Mouse (Mus musculus): ENCODE measurements around the gene Chchd4. TPM values are rescaled to one million over a fixed set of nuclear protein-coding genes. Genes with fewer than 3 reads are reported as not detected.

Chchd4 gene
- polyA plus RNA-seq, 1 experiment from 2014 or later = 42.5 TPM

- Histone ChIP-seq H3K27me3 (ENCODE audit: insufficient read depth, poor library complexity, severe bottlenecking) (no peaks in the 10 kb centered on the region), H3K9me3 (no peaks in the 10 kb centered on the region), H3K4me3 (no peak overlapping the region), H3K4me1 (peaks cover 3% of the 10 kb centered on the region), H3K27ac (no peak overlapping the region), H3K36me3 (peaks cover 67% of the 10 kb centered on the region)
- no peak for DNase-seq (ENCODE audit: low spot score)
- WGBS = 86% methylated on average over 1 of the region's 1 CpGs
These were observed 6.2 kb downstream of the Chchd4 start for GRCm38 (mm10) chr6:91467106-91467505.

- DNase-seq (ENCODE audit: low spot score) = no peak
- H3K9me3 ChIP-seq = no peaks in the 10 kb centered on the region
- H3K27me3 ChIP-seq (ENCODE audit: insufficient read depth, poor library complexity, severe bottlenecking) = no peaks in the 10 kb centered on the region
- no peaks in the 10 kb centered on the region for H3K4me1 ChIP-seq
- peaks cover 67% of the 10 kb centered on the region for H3K36me3 ChIP-seq
- no peak overlapping the region for H3K27ac ChIP-seq
- 85% methylated on average over 2 of the region's 2 CpGs for WGBS
- no peak overlapping the region for H3K4me3 ChIP-seq
These were observed 7.6 kb downstream of the Chchd4 start for GRCm38 (mm10) chr6:91465756-91466155.

- Histone ChIP-seq H3K27me3 (ENCODE audit: insufficient read depth, poor library complexity, severe bottlenecking) (no peaks in the 10 kb centered on the region), H3K36me3 (peaks cover 18% of the 10 kb centered on the region), H3K27ac (no peak overlapping the region), H3K9me3 (no peaks in the 10 kb centered on the region), H3K4me1 (no peaks in the 10 kb centered on the region), H3K4me3 (no peak overlapping the region)
- WGBS = 84% methylated on average over 1 of the region's 1 CpGs
- no peak for DNase-seq (ENCODE audit: low spot score)
These were observed 13.9 kb downstream of the Chchd4 start for GRCm38 (mm10) chr6:91459471-91459870.

GRCm38 (mm10) chr6:91454546-91454945, 18.8 kb downstream of the Chchd4 start:
- Histone ChIP-seq H3K4me1 (no peaks in the 10 kb centered on the region), H3K27ac (no peak overlapping the region), H3K9me3 (no peaks in the 10 kb centered on the region), H3K27me3 (ENCODE audit: insufficient read depth, poor library complexity, severe bottlenecking) (no peaks in the 10 kb centered on the region; the same call in 1 of the 2 replicates), H3K4me3 (no peak overlapping the region), H3K36me3 (no peaks in the 10 kb centered on the region)
- 19% methylated on average over 5 of the region's 5 CpGs for WGBS
- DNase-seq (ENCODE audit: low spot score) = no peak

GRCm38 (mm10) chr6:91452056-91452455, 21.3 kb downstream of the Chchd4 start:
- no peaks in the 10 kb centered on the region for H3K4me1 ChIP-seq
- WGBS = 62% methylated on average over 1 of the region's 1 CpGs
- no peak overlapping the region for H3K4me3 ChIP-seq
- no peak for DNase-seq (ENCODE audit: low spot score)
- H3K27me3 ChIP-seq (ENCODE audit: insufficient read depth, poor library complexity, severe bottlenecking) = no peaks in the 10 kb centered on the region; the same call in 1 of the 2 replicates
- H3K36me3 ChIP-seq = no peaks in the 10 kb centered on the region
- no peaks in the 10 kb centered on the region for H3K9me3 ChIP-seq
- H3K27ac ChIP-seq = no peak overlapping the region

- 52% methylated on average over 3 of the region's 3 CpGs for WGBS
These were observed 23.7 kb downstream of the Chchd4 start for GRCm38 (mm10) chr6:91449472-91450225.

GRCm38 (mm10) chr6:91445316-91445715, 28.0 kb downstream of the Chchd4 start:
- Histone ChIP-seq H3K27ac (no peak overlapping the region), H3K36me3 (no peaks in the 10 kb centered on the region), H3K9me3 (no peaks in the 10 kb centered on the region), H3K4me1 (peaks cover 7% of the 10 kb centered on the region), H3K4me3 (no peak overlapping the region), H3K27me3 (ENCODE audit: insufficient read depth, poor library complexity, severe bottlenecking) (peaks cover 5% of the 10 kb centered on the region; the same call in 1 of the 2 replicates)
- no peak for DNase-seq (ENCODE audit: low spot score)
- WGBS = 69% methylated on average over 3 of the region's 3 CpGs

More at GRCm38 (mm10) chr6:91449472-91450225, 23.7 kb downstream of the Chchd4 start:
- Histone ChIP-seq H3K36me3 (no peaks in the 10 kb centered on the region), H3K9me3 (no peaks in the 10 kb centered on the region), H3K4me1 (no peaks in the 10 kb centered on the region), H3K27me3 (ENCODE audit: insufficient read depth, poor library complexity, severe bottlenecking) (peaks cover 5% of the 10 kb centered on the region; the same call in 1 of the 2 replicates), H3K4me3 (no peak overlapping the region), H3K27ac (no peak overlapping the region)
- no peak for DNase-seq (ENCODE audit: low spot score)

- Histone ChIP-seq H3K4me1 (peaks cover 7% of the 10 kb centered on the region), H3K27me3 (ENCODE audit: insufficient read depth, poor library complexity, severe bottlenecking) (peaks cover 17% of the 10 kb centered on the region), H3K4me3 (peak overlapping the region; percentile 76), H3K36me3 (no peaks in the 10 kb centered on the region), H3K9me3 (no peaks in the 10 kb centered on the region), H3K27ac (peak overlapping the region; percentile 87)
- no peak for DNase-seq (ENCODE audit: low spot score)
- 2% methylated on average over 19 of the region's 19 CpGs for WGBS
These were observed 32.1 kb downstream of the Chchd4 start for GRCm38 (mm10) chr6:91441145-91441662.

GRCm38 (mm10) chr6:91440474-91441144, 32.7 kb downstream of the Chchd4 start:
- H3K27me3 ChIP-seq (ENCODE audit: insufficient read depth, poor library complexity, severe bottlenecking) = peaks cover 14% of the 10 kb centered on the region
- peak overlapping the region; percentile 87 for H3K27ac ChIP-seq
- no peaks in the 10 kb centered on the region for H3K36me3 ChIP-seq
- H3K9me3 ChIP-seq = no peaks in the 10 kb centered on the region
- DNase-seq (ENCODE audit: low spot score) = peak; percentile 97
- peaks cover 7% of the 10 kb centered on the region for H3K4me1 ChIP-seq
- H3K4me3 ChIP-seq = peak overlapping the region; percentile 76
- WGBS = 2% methylated on average over 30 of the region's 30 CpGs

- Histone ChIP-seq H3K27me3 (ENCODE audit: insufficient read depth, poor library complexity, severe bottlenecking) (peaks cover 22% of the 10 kb centered on the region), H3K4me1 (no peaks in the 10 kb centered on the region), H3K4me3 (no peak overlapping the region), H3K36me3 (no peaks in the 10 kb centered on the region), H3K9me3 (no peaks in the 10 kb centered on the region), H3K27ac (no peak overlapping the region)
- peak; percentile 55 for DNase-seq (ENCODE audit: low spot score)
- WGBS = 64% methylated on average over 4 of the region's 4 CpGs
These were observed 49.2 kb downstream of the Chchd4 start for GRCm38 (mm10) chr6:91424151-91424550.

GRCm38 (mm10) chr6:91421629-91422028, 51.7 kb downstream of the Chchd4 start:
- no peaks in the 10 kb centered on the region for H3K4me1 ChIP-seq
- no peaks in the 10 kb centered on the region for H3K36me3 ChIP-seq
- peaks cover 32% of the 10 kb centered on the region for H3K27me3 ChIP-seq (ENCODE audit: insufficient read depth, poor library complexity, severe bottlenecking)
- H3K4me3 ChIP-seq = no peak overlapping the region
- H3K9me3 ChIP-seq = no peaks in the 10 kb centered on the region
- 60% methylated on average over 4 of the region's 4 CpGs for WGBS
- no peak overlapping the region for H3K27ac ChIP-seq
- DNase-seq (ENCODE audit: low spot score) = peak; percentile 51

- peaks cover 72% of the 10 kb centered on the region for H3K27me3 ChIP-seq (ENCODE audit: insufficient read depth, poor library complexity, severe bottlenecking)
- peak; percentile 68 for DNase-seq (ENCODE audit: low spot score)
- H3K4me3 ChIP-seq = no peak overlapping the region
- 68% methylated on average over 5 of the region's 5 CpGs for WGBS
- H3K4me1 ChIP-seq = no peaks in the 10 kb centered on the region
- no peaks in the 10 kb centered on the region for H3K9me3 ChIP-seq
- H3K27ac ChIP-seq = no peak overlapping the region
- no peaks in the 10 kb centered on the region for H3K36me3 ChIP-seq
These were observed 56.0 kb downstream of the Chchd4 start for GRCm38 (mm10) chr6:91417291-91417845.

- H3K27ac ChIP-seq = no peak overlapping the region
- no peak overlapping the region for H3K4me3 ChIP-seq
- peaks cover 74% of the 10 kb centered on the region for H3K27me3 ChIP-seq (ENCODE audit: insufficient read depth, poor library complexity, severe bottlenecking)
- no peaks in the 10 kb centered on the region for H3K36me3 ChIP-seq
- peaks cover 6% of the 10 kb centered on the region for H3K4me1 ChIP-seq
- 70% methylated on average over 4 of the region's 4 CpGs for WGBS
- no peaks in the 10 kb centered on the region for H3K9me3 ChIP-seq
- peak; percentile 33 for DNase-seq (ENCODE audit: low spot score)
These were observed 57.2 kb downstream of the Chchd4 start for GRCm38 (mm10) chr6:91416146-91416545.

All from heart, embryonic 10.5 days (tissue).